Mouse (Mus musculus) midbrain, embryonic 12.5 days (tissue): ENCODE measurements at regions not wholly inside any gene's neighbourhood (a gene's known extent, or its start where the extent isn't known, plus 50 kb on each side); places are given as distances from the start of the nearest gene placed in this dataset.
A peak's percentile ranks its signal among the peaks of the same experiment; 100 is the strongest.

Experiments
- ATAC-seq: fragments of 200-750 bp; cut with Nextera tagmentation; 2 replicates; pipeline ENCODE4 v1.8.0; 2017; ENCODE audit warnings: low read depth, moderate TSS enrichment, moderate library complexity; ENCODE audit not compliant: low FRiP score
- H3K27ac ChIP-seq: fragments of 300-500 bp; sonication (generic); replicated peaks from 2 replicates; pipeline ENCODE4 v1.5.1; 2016; ENCODE audit warnings: mild to moderate bottlenecking
- H3K27me3 ChIP-seq: fragments of 300-500 bp; sonication (generic); 2 replicates; pipeline ENCODE4 v1.6.1; 2016; ENCODE audit warnings: mild to moderate bottlenecking
- H3K36me3 ChIP-seq: fragments of 300-500 bp; sonication (generic); 2 replicates; pipeline ENCODE4 v1.6.1; 2016
- H3K4me1 ChIP-seq: fragments of 300-500 bp; sonication (generic); 2 replicates; pipeline ENCODE4 v1.6.1; 2016
- H3K4me2 ChIP-seq: fragments of 300-500 bp; sonication (generic); replicated peaks from 2 replicates; pipeline ENCODE4 v1.6.1; 2016; ENCODE audit warnings: mild to moderate bottlenecking, moderate library complexity
- H3K4me3 ChIP-seq: fragments of 300-500 bp; sonication (generic); 2 replicates; pipeline ENCODE4 v1.5.1; 2016; ENCODE audit warnings: mild to moderate bottlenecking
- H3K9ac ChIP-seq: fragments of 300-500 bp; sonication (generic); replicated peaks from 2 replicates; pipeline ENCODE4 v1.6.1; 2016; ENCODE audit warnings: mild to moderate bottlenecking, moderate library complexity
- H3K9me3 ChIP-seq: fragments of 300-500 bp; sonication (generic); 2 replicates; pipeline ENCODE4 v1.6.1; 2016; ENCODE audit warnings: mild to moderate bottlenecking
- WGBS: fragments of 180-500 bp; shearing (Covaris S2); methylation state at CpG from one replicate; pipeline ENCODE4 v1.1.7; 2016; 5-methylcytosine and 5-hydroxymethylcytosine counted together

DNA sequence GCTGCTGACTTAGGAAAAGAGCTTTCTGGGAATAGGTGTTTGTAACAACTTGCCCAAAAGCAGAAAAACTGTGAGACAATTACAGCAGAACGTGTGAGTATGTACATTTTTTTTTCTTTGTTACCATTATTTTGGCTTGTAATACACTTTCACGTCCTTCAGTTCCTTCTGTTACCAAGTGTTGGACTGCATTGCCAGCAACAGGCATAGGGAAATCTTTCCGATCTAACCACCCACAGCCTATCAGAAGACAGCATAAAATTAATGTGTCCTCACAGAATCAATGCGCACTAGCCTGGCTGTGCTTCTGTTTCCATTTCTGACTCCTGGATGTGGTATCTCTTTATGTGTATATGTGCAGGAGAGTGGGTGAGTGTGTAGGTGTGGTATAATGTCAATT lies 76.6 kb upstream of the Ifne start:
- WGBS, result 73% methylated on average over 4 of the region's 4 CpGs

GRCm38 (mm10) chr4:88956151-88956550 lies 76.2 kb upstream of the Ifne start:
- Histone ChIP-seq H3K4me1 (no peaks in the 10 kb centered on the region), H3K36me3 (no peaks in the 10 kb centered on the region), H3K9me3 (no peaks in the 10 kb centered on the region), H3K9ac (no peak overlapping the region), H3K4me2 (no peak overlapping the region), H3K4me3 (no peak overlapping the region), H3K27me3 (no peaks in the 10 kb centered on the region), H3K27ac (no peak overlapping the region)
- 44% methylated on average over 7 of the region's 7 CpGs for WGBS
- no peak for ATAC-seq

More for the DNA sequence above, 76.6 kb upstream of the Ifne start:
- H3K4me2 ChIP-seq, result no peak overlapping the region
- no peak for ATAC-seq
- no peaks in the 10 kb centered on the region for H3K27me3 ChIP-seq
- H3K4me3 ChIP-seq, result no peak overlapping the region
- no peaks in the 10 kb centered on the region for H3K4me1 ChIP-seq
- H3K36me3 ChIP-seq, result no peaks in the 10 kb centered on the region
- H3K9ac ChIP-seq, result no peak overlapping the region
- H3K27ac ChIP-seq, result no peak overlapping the region
- no peaks in the 10 kb centered on the region for H3K9me3 ChIP-seq

- ATAC-seq, result no peak
- no peaks in the 10 kb centered on the region for H3K27me3 ChIP-seq
- no peaks in the 10 kb centered on the region for H3K36me3 ChIP-seq
- no peak overlapping the region for H3K4me2 ChIP-seq
- H3K9me3 ChIP-seq, result no peaks in the 10 kb centered on the region
- H3K4me1 ChIP-seq, result no peaks in the 10 kb centered on the region
- WGBS, result 89% methylated on average over 7 of the region's 7 CpGs
- no peak overlapping the region for H3K9ac ChIP-seq
- H3K4me3 ChIP-seq, result no peak overlapping the region
- no peak overlapping the region for H3K27ac ChIP-seq
Observed at GRCm38 (mm10) chr4:88955571-88955970, 75.6 kb upstream of the Ifne start.

DNA sequence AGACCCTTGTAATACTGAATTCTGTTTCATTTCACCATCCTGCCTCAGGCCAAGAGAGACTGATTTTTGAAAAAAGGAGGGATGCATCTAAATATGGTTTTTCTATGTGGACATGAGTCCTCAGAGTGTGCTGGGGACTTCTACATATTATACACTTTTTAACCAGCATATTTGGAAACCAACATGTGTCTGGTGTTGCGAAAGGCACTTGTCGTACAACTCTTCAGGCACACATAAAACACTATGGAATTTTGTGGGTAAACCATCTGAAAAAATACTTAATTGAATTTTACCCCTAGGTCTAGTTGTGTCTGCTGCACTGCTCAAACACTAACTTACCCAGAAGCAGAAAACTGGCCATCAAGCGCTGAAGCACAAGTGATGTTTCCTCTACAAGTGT lies 74.0 kb upstream of the Ifne start:
- H3K27ac ChIP-seq, result no peak overlapping the region
- no peaks in the 10 kb centered on the region for H3K36me3 ChIP-seq
- H3K27me3 ChIP-seq, result no peaks in the 10 kb centered on the region
- H3K4me3 ChIP-seq, result no peak overlapping the region
- no peak overlapping the region for H3K4me2 ChIP-seq
- no peaks in the 10 kb centered on the region for H3K4me1 ChIP-seq
- 95% methylated on average over 3 of the region's 3 CpGs for WGBS
- ATAC-seq, result no peak
- H3K9me3 ChIP-seq, result no peaks in the 10 kb centered on the region
- H3K9ac ChIP-seq, result no peak overlapping the region

DNA sequence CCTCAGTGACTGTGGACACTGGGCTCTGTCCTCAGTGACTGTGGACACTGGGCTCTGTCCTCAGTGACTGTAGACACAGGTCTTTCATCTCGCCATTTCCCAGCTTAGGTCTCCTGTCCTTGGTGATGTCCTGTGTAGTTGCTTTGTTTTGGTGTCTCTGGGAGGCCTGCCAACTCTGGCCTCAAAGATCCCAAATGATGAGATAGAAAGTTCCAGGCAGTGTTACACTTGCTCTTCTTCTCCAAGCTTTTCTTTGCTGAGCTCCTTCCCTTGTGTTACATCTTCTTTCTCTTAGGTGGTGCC lies 71.0 kb upstream of the Ifne start:
- H3K27ac ChIP-seq, result no peak overlapping the region
- no peaks in the 10 kb centered on the region for H3K4me1 ChIP-seq
- no peak overlapping the region for H3K9ac ChIP-seq
- H3K36me3 ChIP-seq, result no peaks in the 10 kb centered on the region
- H3K4me2 ChIP-seq, result no peak overlapping the region
- H3K9me3 ChIP-seq, result no peaks in the 10 kb centered on the region
- ATAC-seq, result no peak
- no peaks in the 10 kb centered on the region for H3K27me3 ChIP-seq
- H3K4me3 ChIP-seq, result no peak overlapping the region
- 50% methylated on average over 1 of the region's 1 CpGs for WGBS

DNA sequence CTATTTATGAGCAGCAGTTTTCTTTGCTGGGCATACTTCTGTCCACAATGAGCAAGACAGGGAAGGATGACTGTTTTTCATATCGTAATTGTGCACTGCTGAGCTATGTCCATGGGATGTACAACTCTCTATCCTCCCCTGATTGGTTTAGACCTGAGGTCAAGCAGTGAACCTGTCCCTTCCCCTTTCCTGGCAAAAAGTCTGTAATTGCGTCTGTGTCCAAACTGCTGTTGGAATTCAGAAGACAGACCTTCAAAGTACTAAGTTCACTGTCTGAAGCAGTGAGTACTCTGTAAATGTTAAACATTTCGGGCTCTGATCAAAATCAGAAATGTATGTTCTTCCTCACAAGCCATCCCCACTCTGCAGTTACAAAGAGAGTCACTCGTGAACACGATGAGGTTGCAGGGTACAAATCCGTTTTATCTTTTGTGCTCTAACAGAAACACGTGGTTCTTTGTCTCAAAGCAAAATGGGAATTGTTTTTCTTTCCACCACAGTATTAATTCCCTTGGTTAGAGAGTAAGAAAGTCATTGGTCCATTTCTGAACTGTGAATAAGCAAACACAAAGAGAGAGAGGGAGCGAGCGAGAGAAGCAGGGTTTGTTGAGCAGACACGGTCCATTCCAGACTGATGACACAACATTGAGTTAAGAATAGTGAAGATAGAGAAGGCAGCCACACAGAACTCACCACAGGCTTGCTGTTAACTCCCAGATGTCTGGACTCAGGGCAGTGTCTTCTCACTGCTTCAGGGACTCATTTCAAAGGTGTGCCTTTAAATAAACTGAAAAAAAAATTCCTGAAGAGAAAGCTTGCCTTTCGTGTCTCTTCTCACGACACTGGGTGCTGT lies 70.4 kb upstream of the Ifne start:
- Histone ChIP-seq H3K9me3 (no peaks in the 10 kb centered on the region), H3K27me3 (no peaks in the 10 kb centered on the region), H3K36me3 (no peaks in the 10 kb centered on the region), H3K4me3 (no peak overlapping the region), H3K9ac (no peak overlapping the region), H3K4me2 (no peak overlapping the region), H3K27ac (no peak overlapping the region), H3K4me1 (no peaks in the 10 kb centered on the region)
- 54% methylated on average over 12 of the region's 12 CpGs for WGBS
- ATAC-seq, result no peak

GRCm38 (mm10) chr4:88948027-88948859 lies 68.2 kb upstream of the Ifne start:
- Histone ChIP-seq H3K9me3 (no peaks in the 10 kb centered on the region), H3K4me2 (no peak overlapping the region), H3K4me1 (no peaks in the 10 kb centered on the region), H3K27ac (no peak overlapping the region), H3K36me3 (no peaks in the 10 kb centered on the region), H3K27me3 (no peaks in the 10 kb centered on the region), H3K9ac (no peak overlapping the region), H3K4me3 (no peak overlapping the region)
- 88% methylated on average over 4 of the region's 4 CpGs for WGBS
- ATAC-seq, result no peak

DNA sequence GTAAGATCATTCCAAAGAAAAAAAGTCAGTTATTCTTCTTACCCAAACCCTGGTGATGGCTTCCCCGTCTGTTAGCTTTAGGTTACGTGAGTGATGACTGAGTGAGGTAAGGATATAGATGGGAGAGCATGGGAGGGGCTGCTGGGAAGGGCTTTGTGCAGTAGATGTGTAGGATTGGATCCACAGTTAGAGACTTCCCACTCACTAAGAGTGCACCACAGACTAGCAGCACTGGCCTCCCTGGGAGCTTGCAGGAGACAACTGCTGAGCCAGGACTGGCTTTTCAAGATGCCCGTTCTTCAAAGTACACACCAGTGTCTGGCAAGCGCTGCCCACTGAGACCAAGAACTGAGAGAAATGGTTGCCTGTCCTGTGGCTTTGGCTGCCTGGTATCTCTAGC lies 62.0 kb upstream of the Ifne start:
- Histone ChIP-seq H3K36me3 (no peaks in the 10 kb centered on the region), H3K9me3 (no peaks in the 10 kb centered on the region), H3K9ac (no peak overlapping the region), H3K27ac (no peak overlapping the region), H3K4me2 (no peak overlapping the region), H3K27me3 (peaks cover 19% of the 10 kb centered on the region), H3K4me1 (0 out of 2 replicates have a peak, but pooled peaks cover 4% of the 10 kb centered on the region), H3K4me3 (no peak overlapping the region)
- WGBS, result 82% methylated on average over 4 of the region's 4 CpGs
- no peak for ATAC-seq

- 86% methylated on average over 2 of the region's 2 CpGs for WGBS
Observed at GRCm38 (mm10) chr4:88940670-88941069, 60.7 kb upstream of the Ifne start.

GRCm38 (mm10) chr4:88939397-88939796 lies 59.4 kb upstream of the Ifne start:
- H3K4me3 ChIP-seq, result no peak overlapping the region
- no peak for ATAC-seq
- no peaks in the 10 kb centered on the region for H3K9me3 ChIP-seq
- H3K27ac ChIP-seq, result no peak overlapping the region
- H3K4me2 ChIP-seq, result no peak overlapping the region
- WGBS, result 84% methylated on average over 4 of the region's 4 CpGs
- no peaks in the 10 kb centered on the region for H3K36me3 ChIP-seq
- H3K9ac ChIP-seq, result no peak overlapping the region
- H3K4me1 ChIP-seq, result 0 out of 2 replicates have a peak, but pooled peaks cover 4% of the 10 kb centered on the region
- peaks cover 32% of the 10 kb centered on the region for H3K27me3 ChIP-seq

More at GRCm38 (mm10) chr4:88940670-88941069, 60.7 kb upstream of the Ifne start:
- H3K4me3 ChIP-seq, result no peak overlapping the region
- ATAC-seq, result no peak
- H3K36me3 ChIP-seq, result no peaks in the 10 kb centered on the region
- H3K4me1 ChIP-seq, result 0 out of 2 replicates have a peak, but pooled peaks cover 4% of the 10 kb centered on the region
- H3K4me2 ChIP-seq, result no peak overlapping the region
- peaks cover 23% of the 10 kb centered on the region for H3K27me3 ChIP-seq
- H3K27ac ChIP-seq, result no peak overlapping the region
- H3K9ac ChIP-seq, result no peak overlapping the region
- H3K9me3 ChIP-seq, result no peaks in the 10 kb centered on the region

- ATAC-seq, result no peak
Observed at GRCm38 (mm10) chr4:88938712-88939032, 58.7 kb upstream of the Ifne start.

More at GRCm38 (mm10) chr4:88938712-88939032, 58.7 kb upstream of the Ifne start:
- H3K9me3 ChIP-seq, result no peaks in the 10 kb centered on the region
- peak overlapping the region; percentile 60 for H3K9ac ChIP-seq
- H3K4me2 ChIP-seq, result peak overlapping the region; percentile 98
- H3K4me1 ChIP-seq, result 0 out of 2 replicates have a peak, but pooled peaks cover 4% of the 10 kb centered on the region
- H3K36me3 ChIP-seq, result no peaks in the 10 kb centered on the region
- 5% methylated on average over 11 of the region's 11 CpGs for WGBS
- H3K27ac ChIP-seq, result no peak overlapping the region
- peaks cover 37% of the 10 kb centered on the region for H3K27me3 ChIP-seq
- peak overlapping the region; percentile 81 for H3K4me3 ChIP-seq
